Mouse (Mus musculus) neural tube, embryonic 15.5 days (tissue): ENCODE measurements around the gene Borcs7. TPM values are rescaled to one million over a fixed set of nuclear protein-coding genes. Genes with fewer than 3 reads are reported as not detected.
"Not testable (repeated sequence)": the region's sequence is repeated elsewhere in the genome, so short reads cannot be mapped to it uniquely, and the experiment has no call there.

ENCODE experiments used
- ATAC-seq: fragments of 200-750 bp; cut with Nextera tagmentation; 2 replicates; pipeline ENCODE4 v1.8.0; 2017; ENCODE audit warnings: mild to moderate bottlenecking, moderate TSS enrichment, moderate library complexity; ENCODE audit not compliant: low FRiP score
- H3K27ac ChIP-seq: fragments of 300-500 bp; sonication (generic); replicated peaks from 2 replicates; pipeline ENCODE4 v1.5.1; 2015; ENCODE audit warnings: mild to moderate bottlenecking, inconsistent platforms
- H3K27me3 ChIP-seq: fragments of 300-500 bp; sonication (generic); replicated peaks from 2 replicates; pipeline ENCODE4 v1.6.1; 2015; ENCODE audit warnings: inconsistent platforms
- H3K36me3 ChIP-seq: fragments of 300-500 bp; sonication (generic); 2 replicates; pipeline ENCODE4 v1.6.1; 2015; ENCODE audit warnings: inconsistent platforms
- H3K4me1 ChIP-seq: fragments of 300-500 bp; sonication (generic); 2 replicates; pipeline ENCODE4 v1.6.1; 2015; ENCODE audit warnings: inconsistent platforms
- H3K4me2 ChIP-seq: fragments of 300-500 bp; sonication (generic); 2 replicates; pipeline ENCODE4 v1.6.1; 2015; ENCODE audit warnings: inconsistent platforms, mild to moderate bottlenecking, moderate library complexity
- H3K4me3 ChIP-seq: fragments of 300-500 bp; sonication (generic); replicated peaks from 2 replicates; pipeline ENCODE4 v1.5.1; 2015; ENCODE audit warnings: mild to moderate bottlenecking, inconsistent platforms
- H3K9ac ChIP-seq: fragments of 300-500 bp; sonication (generic); replicated peaks from 2 replicates; pipeline ENCODE4 v1.6.1; 2015; ENCODE audit warnings: mild to moderate bottlenecking, inconsistent platforms
- H3K9me3 ChIP-seq: fragments of 300-500 bp; sonication (generic); replicated peaks from 2 replicates; pipeline ENCODE4 v1.6.1; 2016; ENCODE audit warnings: inconsistent platforms
- WGBS: fragments of 180-500 bp; shearing (Covaris S2); methylation state at CpG from one replicate; pipeline ENCODE4 v1.1.7; 2015; ENCODE audit warnings: mixed read lengths; 5-methylcytosine and 5-hydroxymethylcytosine counted together
- polyA plus RNA-seq: library from polyadenylated mRNA; unstranded; fragments of >200 nt; fragmentation: Nextera tagmentation; extraction: Ambion mirVana; gene quantifications from 2 replicates; pipeline ENCODE4 v1.2.1, GENCODE M21; 2015

Gene Borcs7
- polyA plus RNA-seq, 1 experiment from 2014 or later = 29.8 TPM

DNA sequence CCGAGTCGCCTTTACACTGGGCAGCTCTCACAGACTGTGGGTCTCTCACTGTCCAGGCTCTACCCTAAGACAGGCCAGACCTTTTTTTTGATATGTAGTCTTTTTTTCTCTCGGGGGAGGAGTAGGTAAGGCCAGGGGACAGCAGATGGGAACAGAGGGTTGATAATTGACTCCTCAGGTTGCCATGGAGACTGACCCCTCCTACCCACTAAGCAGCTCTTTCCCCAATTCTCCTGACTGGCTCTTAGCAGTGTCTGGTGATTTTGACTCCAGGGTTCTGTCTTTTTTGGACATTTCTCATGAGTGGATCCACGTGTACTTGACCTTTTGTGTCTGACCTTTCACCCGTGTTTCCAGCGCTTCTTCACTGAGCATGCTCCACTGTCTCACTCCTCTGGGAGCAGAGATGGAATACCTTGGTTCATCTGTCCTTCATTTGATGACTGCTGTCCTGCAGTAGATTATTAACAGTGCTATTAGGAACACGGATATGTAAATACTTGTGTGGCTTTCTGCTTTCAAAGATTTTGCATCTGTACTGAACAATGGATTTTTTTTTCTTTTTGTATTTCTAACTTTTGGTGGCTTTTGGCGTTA, 37.5 kb downstream of the Borcs7 start:
- 31% methylated on average over 8 of the region's 8 CpGs for WGBS
- ATAC-seq = no peak
- Histone ChIP-seq H3K4me1 (0 out of 2 replicates have a peak, but pooled peaks cover 3% of the 10 kb centered on the region), H3K9me3 (no peaks in the 10 kb centered on the region), H3K36me3 (no peaks in the 10 kb centered on the region; the same call in 1 of the 2 replicates), H3K4me3 (no peak overlapping the region), H3K4me2 (no peak overlapping the region), H3K27ac (no peak overlapping the region), H3K27me3 (no peaks in the 10 kb centered on the region), H3K9ac (no peak overlapping the region)

DNA sequence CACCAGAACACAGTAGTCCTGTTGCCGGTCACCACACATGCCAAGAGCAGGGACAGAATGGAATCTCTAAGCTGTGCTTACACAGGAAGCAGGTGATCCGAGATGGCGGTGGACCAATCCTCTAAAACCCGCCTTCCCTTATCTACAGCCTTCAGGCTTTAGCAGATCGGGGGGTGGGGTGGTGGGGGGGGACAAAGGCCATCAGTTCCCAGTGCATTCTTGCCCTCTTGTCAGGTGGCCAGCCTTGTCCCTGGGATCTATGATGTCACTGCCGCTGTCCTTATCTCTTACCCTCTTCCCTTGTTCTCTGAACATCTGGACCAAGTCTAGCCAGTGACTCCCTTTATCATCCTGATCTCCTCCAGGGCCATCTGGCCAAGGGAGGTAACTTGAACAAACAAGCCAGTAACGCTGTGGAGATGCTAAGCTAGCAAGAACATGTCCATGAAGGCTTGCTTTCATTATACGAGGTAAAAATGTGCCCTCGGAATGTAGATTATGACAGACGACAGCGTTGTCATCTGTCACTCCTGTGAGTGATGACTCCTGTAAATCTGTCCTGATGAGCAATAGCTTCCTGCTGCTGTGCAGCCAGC, 38.3 kb downstream of the Borcs7 start:
- Histone ChIP-seq H3K4me3 (no peak overlapping the region), H3K27ac (no peak overlapping the region), H3K9me3 (no peaks in the 10 kb centered on the region), H3K4me2 (no peak overlapping the region), H3K36me3 (no peaks in the 10 kb centered on the region; the same call in 1 of the 2 replicates), H3K4me1 (0 out of 2 replicates have a peak, but pooled peaks cover 3% of the 10 kb centered on the region), H3K9ac (no peak overlapping the region), H3K27me3 (no peaks in the 10 kb centered on the region)
- 71% methylated on average over 11 of the region's 11 CpGs for WGBS
- ATAC-seq = no peak

DNA sequence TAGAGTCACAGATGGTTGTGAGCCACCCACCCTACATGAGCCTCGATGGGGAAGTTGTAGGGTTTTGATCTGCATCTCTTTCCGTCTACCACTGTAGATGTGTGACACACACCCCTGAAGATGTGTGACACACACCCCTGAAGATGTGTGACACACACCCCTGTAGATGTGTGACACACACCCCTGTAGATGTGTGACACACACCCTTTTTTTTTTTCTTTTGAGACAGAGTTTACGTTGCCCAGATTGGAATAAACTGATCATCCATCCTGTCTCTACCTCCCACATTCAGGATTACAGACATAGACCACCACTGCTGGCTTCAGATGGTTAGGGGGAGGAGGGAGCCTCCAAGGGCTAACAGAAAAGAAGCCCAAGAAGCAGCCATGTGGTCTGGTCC, 39.2 kb downstream of the Borcs7 start:
- WGBS = 74% methylated on average over 3 of the region's 3 CpGs
- H3K27me3 ChIP-seq = no peaks in the 10 kb centered on the region
- H3K27ac ChIP-seq = no peak overlapping the region
- no peak overlapping the region for H3K4me2 ChIP-seq
- H3K36me3 ChIP-seq = no peaks in the 10 kb centered on the region; the same call in 1 of the 2 replicates
- 0 out of 2 replicates have a peak, but pooled peaks cover 3% of the 10 kb centered on the region for H3K4me1 ChIP-seq
- no peak overlapping the region for H3K9ac ChIP-seq
- H3K4me3 ChIP-seq = no peak overlapping the region
- H3K9me3 ChIP-seq = no peaks in the 10 kb centered on the region
- ATAC-seq = no peak

GRCm38 (mm10) chr19:46731351-46731750, 41.6 kb downstream of the Borcs7 start:
- 80% methylated on average over 10 of the region's 10 CpGs for WGBS
- no peak for ATAC-seq
- Histone ChIP-seq H3K27ac (no peak overlapping the region), H3K4me1 (0 out of 2 replicates have a peak, but pooled peaks cover 3% of the 10 kb centered on the region), H3K9me3 (no peaks in the 10 kb centered on the region), H3K9ac (no peak overlapping the region), H3K4me3 (no peak overlapping the region), H3K4me2 (no peak overlapping the region), H3K36me3 (no peaks in the 10 kb centered on the region), H3K27me3 (no peaks in the 10 kb centered on the region)

DNA sequence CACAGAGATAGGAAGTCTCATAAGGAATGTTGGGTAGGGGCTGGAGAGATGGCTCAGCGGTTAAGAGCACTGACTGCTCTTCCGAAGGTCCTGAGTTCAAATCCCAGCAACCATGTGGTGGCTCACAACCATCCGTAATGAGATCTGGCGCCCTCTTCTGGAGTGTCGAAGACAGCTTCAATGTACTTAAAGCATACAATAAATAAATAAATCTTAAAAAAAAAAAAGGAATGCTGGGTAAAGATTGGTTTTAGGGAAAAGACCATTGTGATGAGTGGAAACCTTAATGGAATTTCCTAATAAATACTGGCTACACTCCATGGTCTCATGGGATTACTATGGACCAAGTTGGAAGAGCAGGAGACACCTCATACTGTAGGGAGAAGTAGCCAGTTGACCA, 43.0 kb downstream of the Borcs7 start:
- not testable (repeated sequence) for ATAC-seq, H3K9me3 ChIP-seq, H3K36me3 ChIP-seq, H3K27me3 ChIP-seq, H3K4me1 ChIP-seq, H3K9ac ChIP-seq, H3K4me3 ChIP-seq, H3K27ac ChIP-seq, H3K4me2 ChIP-seq
- WGBS = 95% methylated on average over 5 of the region's 5 CpGs

DNA sequence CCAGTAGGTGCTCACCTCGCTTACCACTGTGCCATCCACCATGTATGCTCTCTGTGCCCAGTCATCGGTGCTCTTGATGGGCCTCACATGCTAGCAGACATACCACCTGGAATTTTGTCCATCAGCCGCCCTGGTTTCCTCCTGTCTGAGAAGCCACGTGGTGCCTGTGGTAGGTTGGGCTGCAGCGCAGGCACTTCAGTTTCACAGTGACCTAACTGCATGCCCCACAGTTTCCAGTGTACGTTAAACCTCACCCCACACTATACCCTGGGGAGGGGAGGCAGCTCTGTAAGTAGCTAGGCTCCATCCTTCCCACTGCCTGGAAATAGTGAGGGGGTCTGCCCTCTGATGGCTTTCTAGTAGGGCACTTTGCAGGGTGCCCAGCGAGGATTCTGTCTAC, 43.9 kb downstream of the Borcs7 start:
- Histone ChIP-seq H3K9ac (no peak overlapping the region), H3K4me3 (no peak overlapping the region), H3K27me3 (no peaks in the 10 kb centered on the region), H3K36me3 (peaks cover 3% of the 10 kb centered on the region; the same call in 1 of the 2 replicates), H3K4me2 (no peak overlapping the region), H3K4me1 (no peaks in the 10 kb centered on the region), H3K9me3 (no peaks in the 10 kb centered on the region), H3K27ac (no peak overlapping the region)
- no peak for ATAC-seq
- 92% methylated on average over 7 of the region's 7 CpGs for WGBS

GRCm38 (mm10) chr19:46735241-46735640, 45.5 kb downstream of the Borcs7 start:
- Histone ChIP-seq H3K9me3 (no peaks in the 10 kb centered on the region), H3K4me1 (no peaks in the 10 kb centered on the region), H3K27me3 (no peaks in the 10 kb centered on the region), H3K4me3 (no peak overlapping the region), H3K36me3 (peaks cover 3% of the 10 kb centered on the region; the same call in 1 of the 2 replicates), H3K27ac (no peak overlapping the region), H3K4me2 (no peak overlapping the region), H3K9ac (no peak overlapping the region)
- ATAC-seq = no peak
- 69% methylated on average over 5 of the region's 5 CpGs for WGBS

DNA sequence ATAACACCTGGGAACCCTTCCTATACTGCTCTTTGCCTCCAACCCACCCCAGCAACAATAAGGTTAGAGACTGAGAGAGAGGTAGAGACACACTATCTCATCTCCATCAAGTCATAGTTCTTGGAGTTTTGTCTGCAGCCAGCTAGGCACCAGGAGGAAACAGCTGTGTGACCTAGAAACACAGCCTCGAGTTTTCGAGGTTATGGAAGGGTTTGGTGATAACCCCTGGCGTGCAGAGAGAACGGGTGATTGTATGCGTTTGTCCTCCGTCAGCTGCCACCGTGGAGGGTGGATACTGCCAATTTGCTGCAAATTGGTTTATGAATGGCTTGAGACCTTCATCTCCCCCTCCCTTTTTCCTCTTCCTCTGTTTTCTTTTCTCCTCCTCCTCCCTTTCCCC, 47.4 kb downstream of the Borcs7 start:
- WGBS = 84% methylated on average over 7 of the region's 7 CpGs

DNA sequence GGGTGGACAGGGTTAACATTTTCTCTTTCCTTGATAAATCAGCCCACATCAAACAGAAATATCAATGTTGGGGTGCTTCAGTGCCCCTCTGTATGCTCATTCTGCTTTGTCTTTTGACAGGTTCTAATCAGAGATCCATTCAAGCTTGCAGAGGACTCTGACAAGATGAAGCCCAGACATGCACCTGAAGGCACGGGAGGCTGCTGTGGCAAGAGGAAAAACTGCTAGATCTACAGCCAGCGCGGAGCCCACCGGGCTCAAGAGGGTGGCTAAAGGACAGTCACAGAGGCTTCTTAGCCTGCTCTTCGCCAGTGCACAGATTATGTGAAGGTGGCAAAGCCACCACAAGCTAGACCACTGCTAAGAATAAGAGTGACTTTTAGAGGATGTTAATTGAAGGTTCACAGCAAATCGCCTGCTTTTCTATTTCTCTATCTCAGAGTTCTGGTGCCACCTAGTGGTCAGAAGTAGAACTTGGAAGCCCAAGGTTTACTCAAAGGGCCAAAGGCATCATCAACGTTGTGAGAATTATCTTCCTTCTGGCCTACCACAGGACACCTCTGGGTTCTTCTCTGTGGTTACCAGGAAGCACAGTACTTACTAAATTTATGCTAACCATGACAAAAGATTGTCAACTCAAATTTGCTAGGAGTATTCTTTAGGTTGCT, 50.8 kb downstream of the Borcs7 start:
- no peak overlapping the region for H3K27ac ChIP-seq
- WGBS = 53% methylated on average over 7 of the region's 7 CpGs

More for the DNA sequence above, 47.4 kb downstream of the Borcs7 start:
- Histone ChIP-seq H3K36me3 (peaks cover 3% of the 10 kb centered on the region; the same call in 1 of the 2 replicates), H3K4me3 (no peak overlapping the region), H3K27ac (no peak overlapping the region), H3K9me3 (no peaks in the 10 kb centered on the region), H3K27me3 (no peaks in the 10 kb centered on the region), H3K4me2 (no peak overlapping the region), H3K9ac (no peak overlapping the region), H3K4me1 (no peaks in the 10 kb centered on the region)
- no peak for ATAC-seq

GRCm38 (mm10) chr19:46741574-46741973, 51.9 kb downstream of the Borcs7 start:
- no peak for ATAC-seq
- H3K4me1 ChIP-seq = no peaks in the 10 kb centered on the region
- H3K36me3 ChIP-seq = peaks cover 3% of the 10 kb centered on the region; the same call in 1 of the 2 replicates
- H3K27me3 ChIP-seq = no peaks in the 10 kb centered on the region
- H3K9me3 ChIP-seq = no peaks in the 10 kb centered on the region
- no peak overlapping the region for H3K4me3 ChIP-seq
- no peak overlapping the region for H3K27ac ChIP-seq
- H3K9ac ChIP-seq = no peak overlapping the region
- H3K4me2 ChIP-seq = no peak overlapping the region
- 51% methylated on average over 6 of the region's 6 CpGs for WGBS

More for the DNA sequence above, 50.8 kb downstream of the Borcs7 start:
- no peak overlapping the region for H3K9ac ChIP-seq
- no peak overlapping the region for H3K4me2 ChIP-seq
- H3K4me3 ChIP-seq = no peak overlapping the region
- no peaks in the 10 kb centered on the region for H3K4me1 ChIP-seq
- ATAC-seq = no peak
- H3K9me3 ChIP-seq = no peaks in the 10 kb centered on the region
- H3K36me3 ChIP-seq = peaks cover 3% of the 10 kb centered on the region; the same call in 1 of the 2 replicates
- H3K27me3 ChIP-seq = no peaks in the 10 kb centered on the region

GRCm38 (mm10) chr19:46744681-46745080, 55.0 kb downstream of the Borcs7 start:
- Histone ChIP-seq H3K27ac (no peak overlapping the region), H3K36me3 (no peaks in the 10 kb centered on the region), H3K4me3 (no peak overlapping the region), H3K9me3 (no peaks in the 10 kb centered on the region), H3K9ac (no peak overlapping the region), H3K4me2 (no peak overlapping the region), H3K4me1 (no peaks in the 10 kb centered on the region), H3K27me3 (no peaks in the 10 kb centered on the region)
- 67% methylated on average over 9 of the region's 9 CpGs for WGBS
- no peak for ATAC-seq

DNA sequence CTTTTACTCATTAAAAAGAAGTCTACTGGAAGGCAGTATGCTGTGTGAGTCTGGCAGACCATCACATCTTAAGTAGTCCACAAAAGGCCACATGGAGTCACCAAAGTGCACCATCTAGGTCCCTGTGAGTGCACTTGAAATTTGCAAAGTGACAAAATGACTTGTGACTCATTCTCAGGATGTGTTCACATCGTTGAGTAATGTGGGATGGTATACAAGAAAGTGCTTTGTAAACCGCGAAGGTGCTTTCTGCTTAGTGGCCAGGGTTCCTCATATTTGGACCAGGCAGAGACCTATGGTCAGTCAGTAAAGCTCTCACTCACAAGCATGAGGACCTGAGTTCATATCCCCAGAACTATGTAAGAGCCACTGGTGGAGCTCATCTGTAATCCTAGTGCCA, 58.1 kb downstream of the Borcs7 start:
- Histone ChIP-seq H3K4me1 (no peaks in the 10 kb centered on the region), H3K9me3 (no peaks in the 10 kb centered on the region), H3K27ac (no peak overlapping the region), H3K36me3 (no peaks in the 10 kb centered on the region), H3K9ac (no peak overlapping the region), H3K27me3 (no peaks in the 10 kb centered on the region), H3K4me2 (no peak overlapping the region), H3K4me3 (no peak overlapping the region)
- no peak for ATAC-seq
- WGBS = 90% methylated on average over 3 of the region's 3 CpGs
